Mouse (Mus musculus) 3T3-L1 (cell line): ENCODE results near the gene Esp16.
"Not testable (repeated sequence)": the region's sequence is repeated elsewhere in the genome, so short reads cannot be mapped to it uniquely, and the experiment has no call there.

Experiments used
- DNase-seq: peaks from one replicate; pipeline ENCODE4 v3.0.0-alpha.2; 2015; ENCODE audit warnings: low read depth, low spot score

The Esp16 gene

GRCm38 (mm10) chr17:39535842-39536241 is at the start of gene Esp16:
Gene Esp16, plus strand, starts transcription at chr17:39536142.
- DNase-seq, result not testable (repeated sequence)

DNA sequence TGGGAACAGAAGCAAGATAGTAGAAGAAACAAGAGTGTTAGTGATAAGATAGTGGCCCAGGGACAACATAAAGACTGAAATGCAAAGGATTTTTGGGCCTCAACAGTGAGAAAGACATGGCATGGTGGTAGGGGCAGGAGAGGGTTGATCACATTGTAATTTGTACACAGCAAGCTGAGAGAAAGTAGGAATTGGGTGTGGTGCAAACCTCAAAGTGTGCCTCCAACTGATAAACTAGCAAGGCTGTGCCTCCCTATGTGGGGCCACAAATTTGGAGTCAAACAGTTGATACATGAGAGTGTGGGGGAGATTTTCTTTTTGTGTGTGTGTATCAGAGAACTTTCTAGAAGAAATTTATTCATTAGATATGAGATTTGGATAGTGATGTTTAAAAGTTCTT is 37.9 kb upstream of the Esp16 start:
- not testable (repeated sequence) for DNase-seq
